Mouse (Mus musculus) frontal cortex, adult 2 months (tissue): ENCODE results near the gene Sri. TPM values are rescaled to one million over a fixed set of nuclear protein-coding genes. Genes with fewer than 3 reads are reported as not detected.

Source experiments
- DNase-seq, 2 experiments: peaks; one replicate each; pipeline ENCODE4 v3.0.0; 2022; ENCODE audit warnings: low spot score in 1 of 2; ENCODE audit errors: extremely low spot score in 1 of 2
- polyA plus RNA-seq: library from polyadenylated mRNA; depleted of rRNA; stranded (reverse); fragments of >200 nt; gene quantifications from 2 replicates; pipeline ENCODE4 v1.2.3, GENCODE M21; 2012; rRNA removed

Gene Sri
- polyA plus RNA-seq, 1 experiment: 112 TPM

- no peak for DNase-seq
Observed at GRCm38 (mm10) chr5:8095689-8096088, 49.8 kb downstream of the Sri start.

GRCm38 (mm10) chr5:8111691-8112090 is 65.8 kb downstream of the Sri start:
- no peak for DNase-seq

DNA sequence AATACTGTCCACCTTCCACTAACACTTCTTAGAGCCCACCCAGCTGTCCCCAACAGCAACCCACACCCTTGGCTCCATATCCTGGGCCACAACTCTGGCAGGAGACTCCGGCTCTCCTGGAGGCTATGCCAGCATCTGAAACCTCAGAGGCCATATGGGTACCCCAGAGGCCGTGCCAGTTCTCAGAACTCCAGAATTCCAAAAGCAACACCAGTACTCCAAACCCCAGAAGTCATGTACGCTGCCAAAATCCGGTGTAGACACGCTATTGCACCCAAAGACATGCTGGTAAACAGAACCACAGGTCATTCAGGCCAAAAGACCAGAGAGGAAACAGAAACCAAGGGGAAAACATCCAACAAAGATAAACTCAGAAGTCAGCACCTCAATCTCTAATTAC is 66.4 kb downstream of the Sri start:
- no peak for DNase-seq

DNA sequence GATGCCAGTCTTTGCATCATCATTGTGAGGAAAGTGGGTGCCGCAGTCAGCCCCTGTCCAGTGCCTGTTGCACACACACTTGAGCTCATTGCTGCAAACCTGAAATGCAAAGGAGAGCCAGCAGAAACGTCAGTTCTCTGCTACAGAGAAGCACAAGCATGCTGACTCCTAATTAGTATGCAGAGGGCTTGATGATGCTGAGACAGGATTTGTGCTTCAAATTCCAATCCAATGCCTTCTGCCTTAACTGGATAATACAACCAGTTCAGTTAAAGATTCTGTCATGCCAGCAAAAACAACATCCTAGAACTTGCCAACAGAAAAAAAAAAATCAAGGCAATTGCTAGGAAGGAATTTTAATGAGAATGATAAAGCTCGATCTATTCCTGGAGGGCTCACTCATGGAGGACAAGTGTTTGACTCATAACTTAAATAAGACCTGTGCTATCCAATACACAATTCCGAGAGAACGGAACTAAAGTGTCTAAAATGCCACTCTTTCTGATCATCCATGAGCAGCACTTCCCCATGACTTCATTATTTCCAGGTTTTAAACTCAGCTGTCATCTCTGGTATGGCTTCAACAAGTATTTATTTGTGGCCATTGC is 70.8 kb downstream of the Sri start:
- peak in 1 of 2 experiments; percentile 26 for DNase-seq

Other genes with a start within 250 kb of the Sri start
- gene Steap4, start 85.6 kb upstream of the Sri start, polyA plus RNA-seq: 0.42 and 0.58 TPM in 2 replicates